Mouse (Mus musculus): ENCODE data around the gene Wars2.

Wars2 gene

GRCm38 (mm10) chr3:99140940-99141854, at the start of gene Wars2:
Gene Wars2 (plus strand): TSS chr3:99141068.
- DNase-seq (ENCODE audit: low spot score) = peak; percentile 95

GRCm38 (mm10) chr3:99096816-99097215, 44.1 kb upstream of the Wars2 start:
- DNase-seq (ENCODE audit: low spot score) = no peak

DNA sequence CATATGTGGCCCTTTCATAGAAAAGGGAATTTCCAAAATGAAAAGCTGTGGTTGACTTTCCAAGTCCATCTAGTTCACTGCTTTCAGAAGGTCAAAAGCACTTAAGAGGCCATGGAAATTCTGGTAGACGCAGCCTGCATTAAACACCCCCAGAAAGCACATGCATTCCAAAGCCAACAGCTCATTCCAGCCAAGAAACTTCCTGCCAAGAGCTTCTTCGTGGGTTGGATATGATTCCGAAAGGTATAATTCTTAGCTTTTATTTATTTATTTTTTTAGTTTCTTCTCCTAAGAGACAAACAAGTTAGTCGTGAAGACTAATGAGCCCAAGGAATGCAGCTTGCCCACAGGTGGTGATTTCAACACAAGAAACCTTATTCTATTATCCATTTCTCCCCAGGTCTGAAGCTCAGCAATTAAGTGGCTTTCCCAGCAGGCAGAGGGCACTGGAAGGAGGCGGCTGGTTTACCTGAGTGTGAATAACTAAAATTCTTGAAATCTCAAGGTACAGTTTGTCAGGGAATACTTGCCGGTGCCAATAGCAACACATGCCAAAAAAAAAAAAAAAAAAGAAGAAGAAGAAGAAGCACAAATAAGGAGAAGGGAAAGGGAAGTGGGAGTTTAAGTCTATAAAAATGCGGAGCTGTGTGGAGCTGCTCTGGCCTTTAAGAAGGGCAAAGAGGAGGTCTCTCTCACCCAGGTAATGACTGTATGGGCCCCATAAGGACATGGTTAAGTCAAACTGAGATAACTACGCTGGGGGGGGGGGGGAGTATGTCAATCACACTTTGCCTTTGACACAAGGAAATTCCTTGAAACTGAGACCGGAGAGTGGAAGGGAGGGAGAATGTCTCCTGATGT, 30.3 kb upstream of the Wars2 start:
- DNase-seq (ENCODE audit: low spot score) = no peak

DNA sequence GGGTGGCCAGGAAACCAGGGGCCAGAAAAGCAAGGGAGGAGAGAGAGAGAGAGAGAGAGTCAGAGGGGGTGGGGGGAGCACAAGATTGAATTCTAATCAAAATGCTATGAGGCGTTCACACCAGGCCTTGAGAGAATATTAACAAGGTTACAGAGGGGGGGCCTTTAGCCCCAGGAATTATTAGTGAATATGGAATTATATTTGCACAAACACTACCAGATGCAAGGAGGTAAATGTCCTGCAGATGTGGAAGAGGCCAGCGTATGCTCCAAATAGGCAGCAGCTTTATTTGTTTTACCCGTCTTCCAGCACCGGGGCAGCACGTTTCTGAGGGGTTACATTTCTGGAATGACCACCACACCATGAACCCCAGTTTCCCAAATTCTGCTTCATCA, 29.7 kb upstream of the Wars2 start:
- DNase-seq (ENCODE audit: low spot score) = no peak

DNA sequence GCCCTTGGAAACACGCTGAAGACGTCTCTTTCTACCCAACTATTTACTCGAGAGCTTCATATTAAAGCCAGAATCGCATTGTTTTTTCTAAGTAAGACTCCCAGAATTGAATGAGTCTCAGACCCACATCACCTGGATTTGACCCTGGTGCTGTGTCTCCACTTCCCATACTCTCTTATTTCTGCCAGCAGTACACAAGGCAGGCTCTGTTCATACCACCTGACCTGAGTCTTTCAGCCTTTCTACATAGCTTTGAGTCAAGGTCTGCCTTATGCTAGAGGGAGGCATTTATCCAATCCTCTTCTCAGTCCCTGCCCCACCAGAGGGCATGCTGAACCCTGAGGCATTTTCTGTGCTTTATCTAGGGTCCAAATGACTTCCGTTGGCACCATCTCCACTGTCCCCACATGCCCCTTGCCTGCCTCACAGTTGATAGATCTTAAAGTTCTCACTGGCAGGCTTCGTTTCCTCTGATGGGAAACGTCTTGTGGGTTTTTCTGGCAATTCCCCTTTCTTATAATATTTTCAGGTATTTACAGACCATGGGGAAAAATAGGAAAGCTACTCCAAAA, 27.5 kb upstream of the Wars2 start:
- no peak for DNase-seq (ENCODE audit: low spot score)

GRCm38 (mm10) chr3:99120942-99121341, 19.9 kb upstream of the Wars2 start:
- DNase-seq (ENCODE audit: low spot score) = no peak

GRCm38 (mm10) chr3:99130521-99130920, 10.3 kb upstream of the Wars2 start:
- DNase-seq (ENCODE audit: low spot score) = no peak

DNA sequence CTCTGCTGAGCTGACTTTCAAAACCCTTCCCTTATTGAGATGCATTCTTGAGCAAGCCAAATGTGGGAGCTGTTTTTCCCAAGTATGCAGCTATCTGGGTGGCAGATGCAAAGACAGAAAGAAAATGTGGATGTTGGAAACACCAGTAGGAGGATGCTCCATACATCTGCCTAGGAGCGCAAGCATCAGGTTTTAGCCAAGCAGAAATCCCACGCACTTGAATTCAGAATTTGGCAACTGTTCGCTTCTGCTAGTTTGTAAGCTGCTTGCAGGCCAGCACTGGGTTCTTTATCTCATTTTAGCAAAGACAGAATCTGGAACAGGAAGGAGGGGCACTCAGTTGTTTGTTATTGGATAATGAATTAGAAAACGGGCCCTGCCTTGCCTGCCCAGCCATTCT, 8.9 kb upstream of the Wars2 start:
- DNase-seq (ENCODE audit: low spot score) = no peak

DNA sequence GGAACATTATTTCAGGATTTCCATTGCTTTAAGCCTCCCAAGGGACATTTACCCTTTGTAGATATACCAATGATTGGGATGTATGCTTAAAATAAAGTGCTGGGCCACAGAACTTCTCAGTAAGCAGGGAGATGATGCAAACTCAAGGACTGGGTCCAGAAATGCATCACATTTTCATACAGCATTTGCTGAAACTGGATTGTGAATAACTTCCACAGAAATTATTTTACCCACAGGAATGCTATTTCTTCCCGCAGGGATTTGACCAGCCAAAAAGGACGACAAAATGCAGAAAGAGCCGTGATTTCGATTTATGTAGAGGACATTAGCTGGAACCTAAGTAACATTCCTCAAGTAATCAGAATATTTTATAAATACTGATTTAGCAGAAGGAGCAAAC, 7.0 kb upstream of the Wars2 start:
- DNase-seq (ENCODE audit: low spot score) = no peak

DNA sequence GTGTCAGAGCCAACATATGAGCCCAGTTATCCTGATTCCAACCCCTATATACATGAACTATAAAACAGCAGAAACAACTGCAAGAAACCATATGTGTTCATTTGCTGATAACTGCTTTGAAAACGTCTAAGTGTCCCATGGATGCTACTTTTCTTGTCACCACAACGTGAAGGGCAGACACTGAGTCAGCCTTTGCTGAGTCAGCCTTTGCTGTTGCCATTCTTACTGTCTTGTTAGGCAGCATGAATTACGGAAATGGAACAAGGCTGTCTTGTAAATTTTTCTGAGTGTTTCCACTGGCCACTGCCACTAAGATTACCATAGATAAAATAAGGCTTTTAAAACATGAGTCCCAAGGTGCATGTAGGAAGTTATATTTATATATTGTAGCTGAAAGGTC, 7.0 kb downstream of the Wars2 start:
- no peak for DNase-seq (ENCODE audit: low spot score)

- DNase-seq (ENCODE audit: low spot score) = no peak
Measured at GRCm38 (mm10) chr3:99149035-99149434, 8.2 kb downstream of the Wars2 start.

- DNase-seq (ENCODE audit: low spot score) = no peak
Measured at GRCm38 (mm10) chr3:99156286-99156685, 15.4 kb downstream of the Wars2 start.

GRCm38 (mm10) chr3:99156987-99157386, 16.1 kb downstream of the Wars2 start:
- no peak for DNase-seq (ENCODE audit: low spot score)

DNA sequence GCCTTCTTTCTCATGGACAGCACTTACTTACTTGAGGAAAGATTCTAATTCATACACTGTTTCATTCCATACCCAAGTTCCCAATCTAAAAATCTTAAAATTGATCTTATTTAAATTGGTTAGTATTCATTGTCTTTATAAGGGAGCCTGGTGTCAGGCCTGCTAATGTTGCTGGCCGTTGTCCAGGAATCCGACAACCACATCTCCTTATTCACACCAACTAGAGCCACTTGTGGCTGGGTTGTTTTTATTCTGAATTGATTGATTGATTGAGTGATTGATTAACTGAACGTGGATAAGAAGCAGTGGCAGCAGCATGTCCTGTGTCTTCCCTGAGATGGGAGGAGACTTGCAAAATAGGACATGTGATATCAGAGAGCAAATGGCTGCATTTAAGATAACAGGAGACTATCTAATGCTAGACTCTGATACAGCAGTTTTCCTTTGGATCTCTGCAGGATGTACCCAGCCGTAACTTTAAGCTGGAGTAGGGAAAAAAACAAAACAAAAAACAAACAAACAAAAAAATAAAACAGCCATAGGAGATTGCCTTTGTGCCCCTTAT, 16.7 kb downstream of the Wars2 start:
- no peak for DNase-seq (ENCODE audit: low spot score)

DNA sequence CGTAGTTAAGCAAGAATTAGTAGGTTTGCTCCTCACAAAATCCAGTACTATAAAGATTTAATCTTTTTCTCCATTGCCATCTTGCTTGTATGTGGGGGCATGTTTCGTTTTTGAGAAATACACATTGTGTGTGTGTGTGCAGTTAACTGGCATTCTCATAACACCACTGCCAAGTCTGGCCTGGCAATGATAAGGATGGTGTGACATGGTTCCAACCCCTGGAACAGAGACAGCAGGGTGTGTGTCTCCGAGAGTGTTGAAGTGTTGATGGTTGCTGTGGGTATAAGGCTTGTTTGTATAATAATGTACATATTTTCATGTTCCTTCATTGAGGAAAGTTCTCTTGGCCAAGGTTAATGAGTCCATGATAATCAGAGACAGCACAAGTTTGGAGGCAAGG, 19.1 kb downstream of the Wars2 start:
- no peak for DNase-seq (ENCODE audit: low spot score)

DNA sequence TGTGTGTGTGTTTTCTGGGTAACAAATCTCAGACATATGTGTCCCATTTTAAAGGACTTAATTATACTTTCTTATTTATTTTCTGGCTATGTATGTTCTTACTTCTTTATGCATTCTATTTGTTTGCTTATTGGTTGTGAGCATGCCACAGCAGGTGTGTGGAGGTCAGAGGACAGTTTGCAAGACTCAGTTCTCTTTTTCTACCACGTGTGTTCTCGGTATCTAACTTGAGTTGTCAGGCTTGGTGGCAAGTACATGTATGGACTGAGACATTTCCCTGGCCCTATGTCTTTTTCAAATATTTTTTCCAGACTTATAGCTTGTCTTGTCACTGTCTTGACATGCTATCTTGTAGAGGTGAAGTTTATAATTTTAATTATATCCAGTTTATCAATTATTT, 21.3 kb downstream of the Wars2 start:
- no peak for DNase-seq (ENCODE audit: low spot score)

DNA sequence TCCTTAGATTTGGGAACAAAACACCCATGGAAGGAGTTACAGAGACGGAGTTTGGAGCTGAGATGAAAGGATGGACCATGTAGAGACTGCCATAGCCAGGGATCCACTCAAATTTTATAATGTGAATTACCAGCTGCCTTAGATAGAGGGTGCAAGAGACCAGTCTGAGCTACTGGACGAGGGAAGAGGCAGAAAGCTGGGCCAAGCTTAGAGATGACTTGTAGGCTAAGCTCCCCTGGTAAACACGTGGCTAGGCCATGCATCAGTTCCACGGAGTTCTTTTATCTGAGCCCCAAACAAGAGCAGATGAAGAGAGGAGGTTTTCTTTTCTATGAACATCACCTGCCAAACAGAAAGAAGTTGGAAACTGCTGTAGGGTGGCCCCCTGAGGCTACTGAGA, 26.9 kb downstream of the Wars2 start:
- no peak for DNase-seq (ENCODE audit: low spot score)

- DNase-seq (ENCODE audit: low spot score) = no peak
Measured at GRCm38 (mm10) chr3:99173178-99173577, 32.3 kb downstream of the Wars2 start.

GRCm38 (mm10) chr3:99174658-99175304, 33.9 kb downstream of the Wars2 start:
- DNase-seq (ENCODE audit: low spot score) = no peak

GRCm38 (mm10) chr3:99183355-99184016, 42.6 kb downstream of the Wars2 start:
- no peak for DNase-seq (ENCODE audit: low spot score)

DNA sequence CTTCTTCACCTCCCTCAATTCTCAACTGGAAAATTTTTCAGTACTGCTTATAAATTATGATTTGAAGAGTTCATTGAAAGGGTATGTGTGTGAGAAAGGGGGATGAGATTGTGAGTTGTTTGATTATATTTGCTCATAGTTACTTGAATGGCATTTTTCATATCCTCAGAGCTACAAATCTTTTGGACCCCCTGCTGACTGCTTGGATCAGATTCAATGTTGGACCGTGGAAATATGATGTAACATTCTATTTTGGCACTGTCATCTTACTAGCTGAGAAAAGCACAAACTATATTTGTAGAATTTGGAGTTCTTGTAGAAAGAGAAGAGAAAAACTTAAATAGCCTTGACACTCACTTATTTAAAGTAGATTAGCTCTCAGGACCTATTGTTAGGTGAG, 43.5 kb downstream of the Wars2 start:
- DNase-seq (ENCODE audit: low spot score) = no peak
